Mouse (Mus musculus) intestine, embryonic 16.5 days (tissue): ENCODE measurements around the gene Strn3. TPM values are rescaled to one million over a fixed set of nuclear protein-coding genes. Genes with fewer than 3 reads are reported as not detected.
A peak's percentile ranks its signal among the peaks of the same experiment; 100 is the strongest.

Source experiments
- ATAC-seq: fragments of 200-750 bp; cut with Nextera tagmentation; 2 replicates; pipeline ENCODE4 v1.8.0; 2017; ENCODE audit warnings: moderate TSS enrichment, moderate library complexity
- H3K27ac ChIP-seq: fragments of 300-500 bp; sonication (generic); 2 replicates; pipeline ENCODE4 v1.5.1; 2014; ENCODE audit warnings: mild to moderate bottlenecking, low read length
- H3K27me3 ChIP-seq: fragments of 300-500 bp; sonication (generic); replicated peaks from 2 replicates; pipeline ENCODE4 v1.6.1; 2014; ENCODE audit warnings: low read length, control low read depth, mixed read lengths; ENCODE audit not compliant: control insufficient read depth, insufficient read depth
- H3K36me3 ChIP-seq: fragments of 300-500 bp; sonication (generic); 2 replicates; pipeline ENCODE4 v1.6.1; 2014; ENCODE audit warnings: low read length, control low read depth; ENCODE audit not compliant: control insufficient read depth, insufficient read depth
- H3K4me1 ChIP-seq: fragments of 300-500 bp; sonication (generic); 2 replicates; pipeline ENCODE4 v1.6.1; 2014; ENCODE audit warnings: low read length, control low read depth, mixed read lengths; ENCODE audit not compliant: control insufficient read depth, insufficient read depth
- H3K4me2 ChIP-seq: fragments of 300-500 bp; sonication (generic); 2 replicates; pipeline ENCODE4 v1.6.1; 2014; ENCODE audit warnings: low read depth, low read length, control low read depth
- H3K4me3 ChIP-seq: fragments of 300-500 bp; sonication (generic); 2 replicates; pipeline ENCODE4 v1.5.1; 2014; ENCODE audit warnings: mild to moderate bottlenecking, low read length
- H3K9ac ChIP-seq: fragments of 300-500 bp; sonication (generic); 2 replicates; pipeline ENCODE4 v1.6.1; 2014; ENCODE audit warnings: low read depth, low read length
- H3K9me3 ChIP-seq: fragments of 300-500 bp; sonication (generic); 2 replicates; pipeline ENCODE4 v1.6.1; 2016; ENCODE audit warnings: low read length, control low read depth; ENCODE audit not compliant: control insufficient read depth
- WGBS: fragments of 180-500 bp; shearing (Covaris S2); extraction: QIAGEN DNeasy Blood & Tissue Kit; methylation state at CpG from one replicate; pipeline ENCODE4 v1.1.7; 2014; 5-methylcytosine and 5-hydroxymethylcytosine counted together
- polyA plus RNA-seq: library from polyadenylated mRNA; unstranded; fragments of >200 nt; fragmentation: Nextera tagmentation; extraction: Ambion mirVana; gene quantifications from 2 replicates; pipeline ENCODE4 v1.2.1, GENCODE M21; 2015

The Strn3 gene
- 14.5 and 25.2 TPM in 2 replicates for polyA plus RNA-seq

GRCm38 (mm10) chr12:51691845-51692632 lies at the start of gene Strn3:
Gene Strn3, minus strand, starts transcription at chr12:51691897.
- Histone ChIP-seq H3K4me1 (peaks cover 14% of the 10 kb centered on the region), H3K9ac (peak within 1 kb of the TSS; percentile 99), H3K27ac (peak within 1 kb of the TSS; percentile 100), H3K4me3 (peak within 1 kb of the TSS; percentile 98), H3K9me3 (no peaks in the 10 kb centered on the region), H3K4me2 (peak within 1 kb of the TSS; percentile 72), H3K36me3 (no peaks in the 10 kb centered on the region), H3K27me3 (no peaks in the 10 kb centered on the region)
- ATAC-seq, result peak; percentile 96
- under 1% methylated on average over 50 of the region's 56 CpGs for WGBS

GRCm38 (mm10) chr12:51736807-51737206 lies 45.1 kb upstream of the Strn3 start:
- WGBS, result 61% methylated on average over 1 of the region's 1 CpGs
- Histone ChIP-seq H3K9ac (no peak overlapping the region), H3K27ac (no peak overlapping the region)

GRCm38 (mm10) chr12:51736381-51736780 lies 44.7 kb upstream of the Strn3 start:
- WGBS, result 57% methylated on average over 3 of the region's 3 CpGs
- Histone ChIP-seq H3K9ac (no peak overlapping the region), H3K27ac (peak overlapping the region; percentile 4; the same call in 1 of the 2 replicates)

More at GRCm38 (mm10) chr12:51736807-51737206, 45.1 kb upstream of the Strn3 start:
- H3K4me3 ChIP-seq, result no peak overlapping the region
- H3K9me3 ChIP-seq, result no peaks in the 10 kb centered on the region
- no peaks in the 10 kb centered on the region for H3K36me3 ChIP-seq
- no peak overlapping the region for H3K4me2 ChIP-seq
- H3K27me3 ChIP-seq, result no peaks in the 10 kb centered on the region
- H3K4me1 ChIP-seq, result peaks cover 16% of the 10 kb centered on the region
- no peak for ATAC-seq

DNA sequence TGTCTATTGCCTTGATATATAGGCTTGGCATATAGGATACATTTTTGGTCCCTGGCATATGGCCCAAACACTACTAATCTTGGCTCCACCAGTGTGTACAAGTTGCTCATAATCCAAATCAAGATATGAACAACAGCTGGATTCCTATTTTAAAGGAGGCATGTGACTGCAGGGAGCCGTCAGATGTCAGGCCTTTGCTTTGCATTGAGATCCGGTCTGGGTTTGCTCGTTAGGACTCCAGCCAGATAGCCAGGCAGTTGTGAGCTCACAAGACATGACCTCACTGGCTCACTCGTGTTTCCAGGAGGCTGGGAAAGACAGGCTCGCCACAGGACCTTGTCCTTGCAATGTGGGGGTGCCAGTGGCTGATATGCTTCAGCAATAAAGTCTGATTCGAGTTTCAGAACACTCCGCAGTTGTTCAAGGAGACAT lies 44.2 kb upstream of the Strn3 start:
- Histone ChIP-seq H3K9ac (no peak overlapping the region), H3K4me1 (peaks cover 16% of the 10 kb centered on the region), H3K4me3 (no peak overlapping the region), H3K4me2 (no peak overlapping the region), H3K27me3 (no peaks in the 10 kb centered on the region), H3K36me3 (no peaks in the 10 kb centered on the region), H3K9me3 (no peaks in the 10 kb centered on the region), H3K27ac (peak overlapping the region; percentile 4; the same call in 1 of the 2 replicates)
- WGBS, result 29% methylated on average over 7 of the region's 7 CpGs
- peak; percentile 81 for ATAC-seq

More at GRCm38 (mm10) chr12:51736381-51736780, 44.7 kb upstream of the Strn3 start:
- peak; percentile 10; the same call in 1 of the 2 replicates for ATAC-seq
- Histone ChIP-seq H3K4me1 (peaks cover 16% of the 10 kb centered on the region), H3K9me3 (no peaks in the 10 kb centered on the region), H3K27me3 (no peaks in the 10 kb centered on the region), H3K4me2 (no peak overlapping the region), H3K4me3 (no peak overlapping the region), H3K36me3 (no peaks in the 10 kb centered on the region)

- 56% methylated on average over 14 of the region's 14 CpGs for WGBS
- H3K4me2 ChIP-seq, result 0 out of 2 replicates have a peak overlapping the region, but pooled peaks have one; percentile 16
- ATAC-seq, result peak; percentile 54
Measured at GRCm38 (mm10) chr12:51734605-51735211, 43.0 kb upstream of the Strn3 start.

DNA sequence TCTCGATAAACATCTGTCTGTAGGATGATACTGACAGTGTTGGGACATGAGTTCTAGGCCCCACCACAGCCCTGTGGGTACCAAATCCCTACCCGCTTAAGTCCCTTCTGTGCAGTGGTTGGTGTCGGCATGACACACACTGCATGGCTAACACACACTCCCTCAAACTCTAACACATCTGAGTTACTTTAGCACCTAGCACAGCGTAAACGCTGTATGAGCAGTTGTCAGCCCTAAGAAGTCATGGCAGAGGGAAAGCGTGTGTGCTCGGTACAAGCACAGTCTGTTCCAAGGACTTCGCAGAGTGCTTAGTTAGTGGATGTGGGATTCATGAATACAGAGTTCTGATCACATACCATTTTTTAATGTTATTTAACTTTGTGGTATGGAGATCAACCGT lies 38.1 kb upstream of the Strn3 start:
- no peaks in the 10 kb centered on the region for H3K36me3 ChIP-seq
- peaks cover 11% of the 10 kb centered on the region; the same call in 1 of the 2 replicates for H3K4me1 ChIP-seq
- H3K9ac ChIP-seq, result no peak overlapping the region
- H3K4me2 ChIP-seq, result no peak overlapping the region
- H3K9me3 ChIP-seq, result no peaks in the 10 kb centered on the region
- no peaks in the 10 kb centered on the region for H3K27me3 ChIP-seq
- H3K4me3 ChIP-seq, result no peak overlapping the region
- no peak for ATAC-seq
- H3K27ac ChIP-seq, result peak overlapping the region; percentile 62; the same call in 1 of the 2 replicates
- 95% methylated on average over 9 of the region's 9 CpGs for WGBS

More at GRCm38 (mm10) chr12:51734605-51735211, 43.0 kb upstream of the Strn3 start:
- H3K36me3 ChIP-seq, result no peaks in the 10 kb centered on the region
- no peak overlapping the region for H3K4me3 ChIP-seq
- H3K27me3 ChIP-seq, result no peaks in the 10 kb centered on the region
- H3K9ac ChIP-seq, result no peak overlapping the region
- peak overlapping the region; percentile 51; the same call in 1 of the 2 replicates for H3K27ac ChIP-seq
- peaks cover 16% of the 10 kb centered on the region for H3K4me1 ChIP-seq
- H3K9me3 ChIP-seq, result no peaks in the 10 kb centered on the region

DNA sequence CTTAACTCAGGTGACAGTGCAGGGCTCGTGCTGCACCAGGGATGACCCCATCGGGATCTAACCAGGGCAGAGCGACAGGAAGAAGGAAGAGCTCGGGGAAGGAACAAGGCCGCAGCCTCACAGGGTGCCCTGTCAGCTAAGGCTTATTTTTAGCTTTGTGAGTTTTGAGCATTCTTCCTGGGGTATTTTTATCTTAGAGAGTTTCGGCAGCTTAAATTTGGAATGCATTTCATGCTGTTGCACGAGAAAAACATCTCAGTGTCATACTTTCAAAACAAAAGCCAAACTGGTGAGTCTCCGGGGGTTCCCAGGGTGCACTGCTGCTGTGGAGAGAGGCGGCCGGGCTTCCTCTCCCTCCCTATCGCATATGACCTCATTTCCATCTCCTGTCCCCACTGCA lies 37.4 kb upstream of the Strn3 start:
- no peaks in the 10 kb centered on the region for H3K27me3 ChIP-seq
- WGBS, result 60% methylated on average over 11 of the region's 11 CpGs
- H3K4me1 ChIP-seq, result peaks cover 3% of the 10 kb centered on the region; the same call in 1 of the 2 replicates
- no peak overlapping the region for H3K4me3 ChIP-seq
- ATAC-seq, result no peak; the same call in 1 of the 2 replicates
- peak overlapping the region; percentile 62 for H3K27ac ChIP-seq
- no peaks in the 10 kb centered on the region for H3K9me3 ChIP-seq
- no peak overlapping the region for H3K4me2 ChIP-seq
- H3K9ac ChIP-seq, result no peak overlapping the region
- no peaks in the 10 kb centered on the region for H3K36me3 ChIP-seq

DNA sequence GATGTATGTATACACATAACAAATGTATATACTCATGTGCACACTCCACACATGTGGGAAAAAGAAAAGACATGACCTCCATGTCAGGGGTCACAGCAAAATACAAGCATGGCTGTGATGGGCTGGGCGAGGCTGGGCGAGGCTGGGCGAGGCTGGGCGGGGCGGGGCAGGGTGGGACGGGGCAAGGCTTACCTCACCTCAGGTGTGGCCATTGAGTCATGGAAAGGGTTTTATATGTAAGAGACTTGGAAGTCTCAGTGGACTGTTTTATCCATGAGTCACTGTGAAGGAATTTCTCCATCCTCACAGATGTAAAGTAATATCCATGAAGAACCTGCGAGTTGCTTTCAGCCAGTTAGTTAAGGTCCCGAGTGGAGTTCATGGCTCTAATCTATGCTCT lies 30.1 kb upstream of the Strn3 start:
- Histone ChIP-seq H3K9me3 (no peaks in the 10 kb centered on the region), H3K4me3 (no peak overlapping the region), H3K4me1 (no peaks in the 10 kb centered on the region), H3K27ac (no peak overlapping the region), H3K36me3 (no peaks in the 10 kb centered on the region), H3K27me3 (no peaks in the 10 kb centered on the region), H3K9ac (no peak overlapping the region), H3K4me2 (no peak overlapping the region)
- peak; percentile 73; the same call in 1 of the 2 replicates for ATAC-seq
- WGBS, result 89% methylated on average over 8 of the region's 8 CpGs

- ATAC-seq, result no peak
- Histone ChIP-seq H3K4me1 (no peaks in the 10 kb centered on the region), H3K27me3 (no peaks in the 10 kb centered on the region), H3K9ac (no peak overlapping the region), H3K36me3 (no peaks in the 10 kb centered on the region), H3K27ac (no peak overlapping the region), H3K4me2 (no peak overlapping the region), H3K9me3 (no peaks in the 10 kb centered on the region), H3K4me3 (no peak overlapping the region)
- 90% methylated on average over 6 of the region's 6 CpGs for WGBS
Measured at GRCm38 (mm10) chr12:51718617-51719016, 26.9 kb upstream of the Strn3 start.
